Mouse (Mus musculus): ENCODE data around the gene Fance.

DNA sequence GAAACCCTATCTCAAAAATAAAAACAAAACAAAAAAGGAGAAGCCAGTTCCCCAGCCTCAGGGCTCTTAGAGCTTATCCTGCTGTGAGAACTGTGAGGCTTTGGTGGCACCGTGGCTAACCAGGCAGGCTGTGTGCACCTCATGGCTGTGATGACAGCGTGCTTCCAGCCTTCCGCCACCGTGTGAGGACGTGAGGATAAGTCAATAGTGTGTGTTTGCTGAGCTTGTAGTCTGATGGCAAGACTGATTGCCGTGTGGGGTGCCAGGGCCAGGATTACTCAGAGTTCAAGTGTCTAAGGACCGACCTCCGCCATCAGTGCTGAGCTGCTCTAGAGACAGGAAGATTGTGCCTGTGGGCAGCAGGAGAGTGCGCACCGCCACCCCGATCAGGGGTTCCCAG is 22.6 kb upstream of the Fance start:
- TF ChIP-seq CTCF (IDR thresholded peaks at IDR 0.05; ENCODE audit: borderline replicate concordance, insufficient read depth, low read length) (no peak), POLR2A (IDR thresholded peaks at IDR 0.05; ENCODE audit: low read depth, low read length) (no peak)

Measured in embryonic fibroblast, embryonic 13.5 days (primary cell).